Mouse (Mus musculus) forebrain, postnatal 0 days (tissue): Measurements from ENCODE around the gene 1520401A03Rik. TPM values are rescaled to one million over a fixed set of nuclear protein-coding genes. Genes with fewer than 3 reads are reported as not detected.

Experiments used
- ATAC-seq: fragments of 200-750 bp; cut with Nextera tagmentation; 2 replicates; pipeline ENCODE4 v1.8.0; 2017; ENCODE audit warnings: mild to moderate bottlenecking, moderate library complexity
- DNase-seq: peaks from one replicate; pipeline ENCODE4 v3.0.0-alpha.2; 2015
- H3K27ac ChIP-seq: fragments of 300-500 bp; sonication (generic); 2 replicates; pipeline ENCODE4 v1.5.1; 2014; ENCODE audit warnings: low read depth, mild to moderate bottlenecking, antibody characterized with exemption, low read length, moderate library complexity, mixed read lengths
- H3K27me3 ChIP-seq: fragments of 300-500 bp; sonication (generic); 2 replicates; pipeline ENCODE4 v1.6.1; 2014; ENCODE audit warnings: mild to moderate bottlenecking, low read length, mixed read lengths; ENCODE audit not compliant: insufficient read depth
- H3K36me3 ChIP-seq: fragments of 300-500 bp; sonication (generic); 2 replicates; pipeline ENCODE4 v1.6.1; 2014; ENCODE audit warnings: mild to moderate bottlenecking, moderate library complexity; ENCODE audit not compliant: insufficient read depth
- H3K4me1 ChIP-seq: fragments of 300-500 bp; sonication (generic); 2 replicates; pipeline ENCODE4 v1.6.1; 2014; ENCODE audit warnings: antibody characterized with exemption; ENCODE audit not compliant: insufficient read depth
- H3K4me2 ChIP-seq: fragments of 300-500 bp; sonication (generic); 2 replicates; pipeline ENCODE4 v1.6.1; 2014; ENCODE audit warnings: low read depth, mild to moderate bottlenecking, moderate library complexity
- H3K4me3 ChIP-seq: fragments of 300-500 bp; sonication (generic); 2 replicates; pipeline ENCODE4 v1.5.1; 2014; ENCODE audit warnings: low read depth, low read length, mixed read lengths
- H3K9ac ChIP-seq: fragments of 300-500 bp; sonication (generic); 2 replicates; pipeline ENCODE4 v1.6.1; 2014; ENCODE audit warnings: mild to moderate bottlenecking
- H3K9me3 ChIP-seq: fragments of 300-500 bp; sonication (generic); 2 replicates; pipeline ENCODE4 v1.6.1; 2016; ENCODE audit warnings: low read length
- CTCF ChIP-seq: sonication (generic); IDR thresholded peaks from 2 replicates; pipeline ENCODE4 v1.5.1; 2016; ENCODE audit warnings: antibody characterized with exemption, control low read depth, low read depth
- WGBS: fragments of 180-500 bp; shearing (Covaris S2); extraction: QIAGEN DNeasy Blood & Tissue Kit; methylation state at CpG from one replicate; pipeline ENCODE4 v1.1.7; 2014; 5-methylcytosine and 5-hydroxymethylcytosine counted together
- polyA plus RNA-seq: library from polyadenylated mRNA; unstranded; fragments of >200 nt; fragmentation: Nextera tagmentation; extraction: Ambion mirVana; gene quantifications from 2 replicates; pipeline ENCODE4 v1.2.1, GENCODE M21; 2015
- total RNA-seq: library from RNA; depleted of rRNA; stranded (reverse); fragments of >200 nt; gene quantifications from 2 replicates; pipeline ENCODE4 v1.2.3, GENCODE M21; 2014

The 1520401A03Rik gene
- total and polyA plus RNA-seq, 2 experiments from 2014 or later, result not detected

- Histone ChIP-seq H3K27ac (0 out of 2 replicates have a peak overlapping the region, but pooled peaks have one; percentile 24), H3K4me3 (peak overlapping the region; percentile 80), H3K4me1 (no peaks in the 10 kb centered on the region), H3K9me3 (no peaks in the 10 kb centered on the region), H3K9ac (peak overlapping the region; percentile 64), H3K27me3 (no peaks in the 10 kb centered on the region), H3K4me2 (peak overlapping the region; percentile 95), H3K36me3 (no peaks in the 10 kb centered on the region)
- no peak for ATAC-seq
- TF ChIP-seq CTCF, result no peak
- WGBS, result 65% methylated on average over 4 of the region's 4 CpGs
- no peak for DNase-seq
Observed at GRCm38 (mm10) chr17:23725477-23725876, 2.9 kb upstream of the 1520401A03Rik start.

- TF ChIP-seq CTCF, result no peak
- ATAC-seq, result no peak
- WGBS, result 90% methylated on average over 2 of the region's 2 CpGs
Observed at GRCm38 (mm10) chr17:23721886-23722285, 697 bp downstream of the 1520401A03Rik start.

GRCm38 (mm10) chr17:23719455-23719854, 3.1 kb downstream of the 1520401A03Rik start:
- no peak for DNase-seq
- H3K4me2 ChIP-seq, result no peak overlapping the region
- no peak overlapping the region for H3K9ac ChIP-seq
- no peaks in the 10 kb centered on the region for H3K27me3 ChIP-seq
- H3K36me3 ChIP-seq, result no peaks in the 10 kb centered on the region
- no peaks in the 10 kb centered on the region for H3K9me3 ChIP-seq
- H3K4me3 ChIP-seq, result no peak overlapping the region
- 39% methylated on average over 1 of the region's 1 CpGs for WGBS
- ATAC-seq, result no peak
- no peak for TF ChIP-seq CTCF
- no peak overlapping the region for H3K27ac ChIP-seq
- no peaks in the 10 kb centered on the region for H3K4me1 ChIP-seq

More at GRCm38 (mm10) chr17:23721886-23722285, 697 bp downstream of the 1520401A03Rik start:
- H3K27me3 ChIP-seq, result no peaks in the 10 kb centered on the region
- no peak overlapping the region for H3K4me2 ChIP-seq
- H3K9ac ChIP-seq, result no peak overlapping the region
- H3K4me1 ChIP-seq, result no peaks in the 10 kb centered on the region
- H3K27ac ChIP-seq, result no peak overlapping the region
- no peaks in the 10 kb centered on the region for H3K9me3 ChIP-seq
- no peak for DNase-seq
- H3K36me3 ChIP-seq, result no peaks in the 10 kb centered on the region
- no peak overlapping the region for H3K4me3 ChIP-seq

GRCm38 (mm10) chr17:23717003-23717402, 5.6 kb downstream of the 1520401A03Rik start:
- TF ChIP-seq CTCF, result no peak
- ATAC-seq (no peak), DNase-seq (no peak)
- WGBS, result 63% methylated on average over 2 of the region's 2 CpGs
- Histone ChIP-seq H3K27me3 (no peaks in the 10 kb centered on the region), H3K27ac (no peak overlapping the region), H3K9me3 (no peaks in the 10 kb centered on the region), H3K4me3 (no peak overlapping the region), H3K4me2 (no peak overlapping the region), H3K4me1 (no peaks in the 10 kb centered on the region), H3K36me3 (no peaks in the 10 kb centered on the region), H3K9ac (no peak overlapping the region)

GRCm38 (mm10) chr17:23706212-23706611, 16.4 kb downstream of the 1520401A03Rik start:
- ATAC-seq (peak; percentile 83), DNase-seq (peak; percentile 80)

GRCm38 (mm10) chr17:23705525-23706104, 17.0 kb downstream of the 1520401A03Rik start:
- no peak for TF ChIP-seq CTCF
- Histone ChIP-seq H3K27ac (no peak overlapping the region), H3K4me2 (no peak overlapping the region), H3K27me3 (no peaks in the 10 kb centered on the region), H3K9ac (no peak overlapping the region), H3K36me3 (no peaks in the 10 kb centered on the region), H3K4me1 (no peaks in the 10 kb centered on the region), H3K9me3 (no peaks in the 10 kb centered on the region), H3K4me3 (no peak overlapping the region)
- no peak for ATAC-seq
- 79% methylated on average over 7 of the region's 7 CpGs for WGBS
- DNase-seq, result no peak

More at GRCm38 (mm10) chr17:23706212-23706611, 16.4 kb downstream of the 1520401A03Rik start:
- H3K9ac ChIP-seq, result no peak overlapping the region
- H3K27ac ChIP-seq, result no peak overlapping the region
- H3K27me3 ChIP-seq, result no peaks in the 10 kb centered on the region
- no peaks in the 10 kb centered on the region for H3K4me1 ChIP-seq
- H3K36me3 ChIP-seq, result no peaks in the 10 kb centered on the region
- no peak overlapping the region for H3K4me3 ChIP-seq
- 0% methylated on average over 3 of the region's 3 CpGs for WGBS
- peak; percentile 88 for TF ChIP-seq CTCF
- no peaks in the 10 kb centered on the region for H3K9me3 ChIP-seq
- no peak overlapping the region for H3K4me2 ChIP-seq

DNA sequence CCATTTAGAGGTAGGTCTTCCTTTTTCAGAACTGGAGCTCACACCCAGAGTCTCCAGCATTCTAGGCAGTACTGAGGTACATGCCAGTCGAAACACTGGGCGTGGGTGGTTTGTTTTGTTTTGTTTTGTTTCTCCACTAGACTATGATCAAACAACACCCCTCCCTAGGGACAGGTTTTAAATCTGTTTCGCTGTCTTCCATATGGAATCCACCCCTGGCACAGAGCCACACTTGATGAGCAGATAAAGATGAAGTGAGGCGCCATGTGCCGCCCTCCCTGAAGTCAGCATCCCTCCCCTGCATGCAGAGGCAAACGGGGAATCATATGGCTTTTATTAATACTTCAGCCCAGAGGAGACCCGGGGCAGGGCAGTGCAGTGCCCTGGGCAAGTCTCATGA, 17.8 kb downstream of the 1520401A03Rik start:
- Histone ChIP-seq H3K9ac (no peak overlapping the region), H3K4me3 (no peak overlapping the region), H3K9me3 (no peaks in the 10 kb centered on the region), H3K27ac (no peak overlapping the region), H3K4me1 (no peaks in the 10 kb centered on the region), H3K4me2 (no peak overlapping the region), H3K36me3 (no peaks in the 10 kb centered on the region), H3K27me3 (no peaks in the 10 kb centered on the region)
- no peak for TF ChIP-seq CTCF
- DNase-seq (no peak), ATAC-seq (no peak)
- 51% methylated on average over 7 of the region's 7 CpGs for WGBS
